Mouse (Mus musculus) embryonic facial prominence, embryonic 13.5 days (tissue): Measurements from ENCODE around the gene Il20ra. TPM values are rescaled to one million over a fixed set of nuclear protein-coding genes. Genes with fewer than 3 reads are reported as not detected.

ENCODE experiments used
- ATAC-seq: fragments of 200-750 bp; cut with Nextera tagmentation; 2 replicates; pipeline ENCODE4 v1.8.0; 2017; ENCODE audit warnings: low read depth; ENCODE audit not compliant: insufficient number of reproducible peaks, insufficient read depth, low FRiP score, low TSS enrichment
- H3K27ac ChIP-seq: fragments of 300-500 bp; sonication (generic); 2 replicates; pipeline ENCODE4 v1.5.1; 2015; ENCODE audit warnings: moderate library complexity, mild to moderate bottlenecking, inconsistent platforms
- H3K27me3 ChIP-seq: fragments of 300-500 bp; sonication (generic); 2 replicates; pipeline ENCODE4 v1.6.1; 2015; ENCODE audit warnings: mild to moderate bottlenecking, inconsistent platforms
- H3K36me3 ChIP-seq: fragments of 300-500 bp; sonication (generic); 2 replicates; pipeline ENCODE4 v1.6.1; 2015; ENCODE audit warnings: mild to moderate bottlenecking, inconsistent platforms
- H3K4me1 ChIP-seq: fragments of 300-500 bp; sonication (generic); 2 replicates; pipeline ENCODE4 v1.6.1; 2015; ENCODE audit warnings: inconsistent platforms
- H3K4me2 ChIP-seq: fragments of 300-500 bp; sonication (generic); 2 replicates; pipeline ENCODE4 v1.6.1; 2015; ENCODE audit warnings: moderate library complexity, mild to moderate bottlenecking, inconsistent platforms
- H3K4me3 ChIP-seq: fragments of 300-500 bp; sonication (generic); 2 replicates; pipeline ENCODE4 v1.5.1; 2015; ENCODE audit warnings: mild to moderate bottlenecking, inconsistent platforms
- H3K9ac ChIP-seq: fragments of 300-500 bp; sonication (generic); 2 replicates; pipeline ENCODE4 v1.6.1; 2015; ENCODE audit warnings: mild to moderate bottlenecking, inconsistent platforms
- H3K9me3 ChIP-seq: fragments of 300-500 bp; sonication (generic); 2 replicates; pipeline ENCODE4 v1.6.1; 2016; ENCODE audit warnings: inconsistent platforms
- WGBS: fragments of 180-500 bp; shearing (Covaris S2); methylation state at CpG from one replicate; pipeline ENCODE4 v1.1.7; 2015; ENCODE audit warnings: mixed read lengths; 5-methylcytosine and 5-hydroxymethylcytosine counted together
- polyA plus RNA-seq: library from polyadenylated mRNA; unstranded; fragments of >200 nt; fragmentation: Nextera tagmentation; extraction: Ambion mirVana; gene quantifications from 2 replicates; pipeline ENCODE4 v1.2.1, GENCODE M21; 2015

Il20ra gene
- polyA plus RNA-seq, 1 experiment from 2014 or later, result 0.18 TPM

- WGBS, result 87% methylated on average over 5 of the region's 5 CpGs
- Histone ChIP-seq H3K27me3 (no peaks in the 10 kb centered on the region), H3K4me3 (no peak overlapping the region), H3K9me3 (no peaks in the 10 kb centered on the region), H3K9ac (no peak overlapping the region), H3K4me2 (no peak overlapping the region), H3K4me1 (peaks cover 8% of the 10 kb centered on the region; the same call in 1 of the 2 replicates), H3K36me3 (no peaks in the 10 kb centered on the region), H3K27ac (no peak overlapping the region)
- no peak for ATAC-seq
These were observed 69.0 kb downstream of the Il20ra start for GRCm38 (mm10) chr10:19781365-19781764.

- H3K9ac ChIP-seq, result no peak overlapping the region
- no peak overlapping the region for H3K4me2 ChIP-seq
- WGBS, result 76% methylated on average over 8 of the region's 8 CpGs
- H3K27ac ChIP-seq, result no peak overlapping the region
- no peaks in the 10 kb centered on the region for H3K27me3 ChIP-seq
- no peak overlapping the region for H3K4me3 ChIP-seq
- ATAC-seq, result no peak
- peaks cover 3% of the 10 kb centered on the region; the same call in 1 of the 2 replicates for H3K9me3 ChIP-seq
- no peaks in the 10 kb centered on the region for H3K36me3 ChIP-seq
- no peaks in the 10 kb centered on the region for H3K4me1 ChIP-seq
These were observed 82.6 kb downstream of the Il20ra start for GRCm38 (mm10) chr10:19794996-19795395.

- no peaks in the 10 kb centered on the region for H3K4me1 ChIP-seq
- no peak overlapping the region for H3K4me3 ChIP-seq
- no peak overlapping the region for H3K9ac ChIP-seq
- H3K27me3 ChIP-seq, result no peaks in the 10 kb centered on the region
- H3K36me3 ChIP-seq, result no peaks in the 10 kb centered on the region
- H3K4me2 ChIP-seq, result no peak overlapping the region
- peaks cover 3% of the 10 kb centered on the region; the same call in 1 of the 2 replicates for H3K9me3 ChIP-seq
- no peak overlapping the region for H3K27ac ChIP-seq
- WGBS, result 83% methylated on average over 7 of the region's 7 CpGs
- ATAC-seq, result no peak
These were observed 90.6 kb downstream of the Il20ra start for GRCm38 (mm10) chr10:19802958-19803357.

GRCm38 (mm10) chr10:19804763-19805162 lies 92.4 kb downstream of the Il20ra start:
- Histone ChIP-seq H3K4me3 (no peak overlapping the region), H3K36me3 (no peaks in the 10 kb centered on the region), H3K27me3 (no peaks in the 10 kb centered on the region), H3K4me2 (no peak overlapping the region), H3K27ac (no peak overlapping the region), H3K4me1 (no peaks in the 10 kb centered on the region), H3K9ac (no peak overlapping the region), H3K9me3 (no peaks in the 10 kb centered on the region)
- ATAC-seq, result no peak
- 80% methylated on average over 7 of the region's 7 CpGs for WGBS

Other genes starting within 250 kb of the Il20ra start
- gene Ifngr1, start 120.6 kb upstream of the Il20ra start, polyA plus RNA-seq, result 36.9 and 40.3 TPM in 2 replicates
- not detected in 2 replicates for gene Il22ra2, start 90.6 kb upstream of the Il20ra start, polyA plus RNA-seq
- gene Slc35d3, start 138.9 kb downstream of the Il20ra start, polyA plus RNA-seq, result 0.27 and 0.48 TPM in 2 replicates
- 21.5 and 24.9 TPM in 2 replicates for gene Pex7, start 195.1 kb downstream of the Il20ra start, polyA plus RNA-seq
- 2.0 and 2.2 TPM in 2 replicates for gene Map3k5, start 221.9 kb downstream of the Il20ra start, polyA plus RNA-seq